Mouse (Mus musculus): ENCODE results near the gene Cdk5rap1. TPM values are rescaled to one million over a fixed set of nuclear protein-coding genes. Genes with fewer than 3 reads are reported as not detected.
"Not testable (repeated sequence)": the region's sequence is repeated elsewhere in the genome, so short reads cannot be mapped to it uniquely, and the experiment has no call there.

Gene Cdk5rap1
- polyA plus RNA-seq, 1 experiment from 2014 or later: 16.2 TPM

GRCm38 (mm10) chr2:154390180-154390964 lies 17.6 kb upstream of the Cdk5rap1 start:
- Histone ChIP-seq H3K4me1 (replicated peaks; ENCODE audit: control insufficient read depth, insufficient read depth, low read length) (no peaks in the 10 kb centered on the region), H3K27ac (ENCODE audit: low read length) (no peak overlapping the region), H3K36me3 (ENCODE audit: control insufficient read depth, insufficient read depth) (no peaks in the 10 kb centered on the region), H3K9ac (replicated peaks; ENCODE audit: low read depth, low read length) (no peak overlapping the region), H3K9me3 (ENCODE audit: control insufficient read depth, low read length) (no peaks in the 10 kb centered on the region), H3K4me2 (ENCODE audit: low read length) (no peak overlapping the region), H3K27me3 (replicated peaks; ENCODE audit: control insufficient read depth, insufficient read depth, low read length) (no peaks in the 10 kb centered on the region), H3K4me3 (replicated peaks; ENCODE audit: low read length) (no peak overlapping the region)
- 85% methylated on average over 11 of the region's 11 CpGs for WGBS
- ATAC-seq: no peak

- H3K4me1 ChIP-seq (replicated peaks; ENCODE audit: control insufficient read depth, insufficient read depth, low read length): no peaks in the 10 kb centered on the region
- ATAC-seq: no peak
- H3K36me3 ChIP-seq (ENCODE audit: control insufficient read depth, insufficient read depth): no peaks in the 10 kb centered on the region
- 75% methylated on average over 7 of the region's 7 CpGs for WGBS
- no peak overlapping the region for H3K4me2 ChIP-seq (ENCODE audit: low read length)
- H3K9me3 ChIP-seq (ENCODE audit: control insufficient read depth, low read length): no peaks in the 10 kb centered on the region
- no peaks in the 10 kb centered on the region for H3K27me3 ChIP-seq (replicated peaks; ENCODE audit: control insufficient read depth, insufficient read depth, low read length)
- no peak overlapping the region for H3K27ac ChIP-seq (ENCODE audit: low read length)
- H3K4me3 ChIP-seq (replicated peaks; ENCODE audit: low read length): no peak overlapping the region
- H3K9ac ChIP-seq (replicated peaks; ENCODE audit: low read depth, low read length): no peak overlapping the region
These were observed 6.3 kb upstream of the Cdk5rap1 start for GRCm38 (mm10) chr2:154379103-154379502.

- WGBS: 83% methylated on average over 6 of the region's 6 CpGs
- Histone ChIP-seq H3K36me3 (ENCODE audit: control insufficient read depth, insufficient read depth) (no peaks in the 10 kb centered on the region), H3K4me2 (ENCODE audit: low read length) (no peak overlapping the region)
These were observed 2.2 kb upstream of the Cdk5rap1 start for GRCm38 (mm10) chr2:154374807-154375601.

GRCm38 (mm10) chr2:154373961-154374632 lies 1.3 kb upstream of the Cdk5rap1 start:
- WGBS: 59% methylated on average over 6 of the region's 6 CpGs
- no peak overlapping the region for H3K4me3 ChIP-seq (replicated peaks; ENCODE audit: low read length)

More at GRCm38 (mm10) chr2:154374807-154375601, 2.2 kb upstream of the Cdk5rap1 start:
- no peak for ATAC-seq
- Histone ChIP-seq H3K4me3 (replicated peaks; ENCODE audit: low read length) (no peak overlapping the region), H3K27me3 (replicated peaks; ENCODE audit: control insufficient read depth, insufficient read depth, low read length) (no peaks in the 10 kb centered on the region), H3K27ac (ENCODE audit: low read length) (no peak overlapping the region), H3K9ac (replicated peaks; ENCODE audit: low read depth, low read length) (no peak overlapping the region), H3K4me1 (replicated peaks; ENCODE audit: control insufficient read depth, insufficient read depth, low read length) (peaks cover 7% of the 10 kb centered on the region; the same call in 1 of the 2 replicates), H3K9me3 (ENCODE audit: control insufficient read depth, low read length) (no peaks in the 10 kb centered on the region)

GRCm38 (mm10) chr2:154372151-154372829 lies 520 bp downstream of the Cdk5rap1 start:
- ATAC-seq: peak; percentile 93
- H3K9me3 ChIP-seq (ENCODE audit: control insufficient read depth, low read length): no peaks in the 10 kb centered on the region

More at GRCm38 (mm10) chr2:154373961-154374632, 1.3 kb upstream of the Cdk5rap1 start:
- no peak for ATAC-seq
- Histone ChIP-seq H3K9ac (replicated peaks; ENCODE audit: low read depth, low read length) (no peak overlapping the region), H3K36me3 (ENCODE audit: control insufficient read depth, insufficient read depth) (no peaks in the 10 kb centered on the region), H3K9me3 (ENCODE audit: control insufficient read depth, low read length) (no peaks in the 10 kb centered on the region), H3K4me2 (ENCODE audit: low read length) (no peak overlapping the region), H3K27me3 (replicated peaks; ENCODE audit: control insufficient read depth, insufficient read depth, low read length) (no peaks in the 10 kb centered on the region), H3K4me1 (replicated peaks; ENCODE audit: control insufficient read depth, insufficient read depth, low read length) (peaks cover 7% of the 10 kb centered on the region; the same call in 1 of the 2 replicates), H3K27ac (ENCODE audit: low read length) (no peak overlapping the region)

GRCm38 (mm10) chr2:154367510-154367909 lies 5.3 kb downstream of the Cdk5rap1 start:
- H3K27ac ChIP-seq (ENCODE audit: low read length): no peak overlapping the region
- H3K4me1 ChIP-seq (replicated peaks; ENCODE audit: control insufficient read depth, insufficient read depth, low read length): peaks cover 3% of the 10 kb centered on the region; the same call in 1 of the 2 replicates
- no peak overlapping the region for H3K4me2 ChIP-seq (ENCODE audit: low read length)
- WGBS: 92% methylated on average over 1 of the region's 1 CpGs
- H3K9me3 ChIP-seq (ENCODE audit: control insufficient read depth, low read length): no peaks in the 10 kb centered on the region
- no peaks in the 10 kb centered on the region for H3K27me3 ChIP-seq (replicated peaks; ENCODE audit: control insufficient read depth, insufficient read depth, low read length)
- no peak overlapping the region for H3K9ac ChIP-seq (replicated peaks; ENCODE audit: low read depth, low read length)
- no peak for ATAC-seq
- no peak overlapping the region for H3K4me3 ChIP-seq (replicated peaks; ENCODE audit: low read length)
- H3K36me3 ChIP-seq (ENCODE audit: control insufficient read depth, insufficient read depth): peaks cover 9% of the 10 kb centered on the region

More at GRCm38 (mm10) chr2:154372151-154372829, 520 bp downstream of the Cdk5rap1 start:
- Histone ChIP-seq H3K4me1 (replicated peaks; ENCODE audit: control insufficient read depth, insufficient read depth, low read length) (peaks cover 7% of the 10 kb centered on the region; the same call in 1 of the 2 replicates), H3K4me3 (replicated peaks; ENCODE audit: low read length) (peak overlapping the region; percentile 90), H3K9ac (replicated peaks; ENCODE audit: low read depth, low read length) (peak overlapping the region; percentile 97), H3K27me3 (replicated peaks; ENCODE audit: control insufficient read depth, insufficient read depth, low read length) (no peaks in the 10 kb centered on the region), H3K4me2 (ENCODE audit: low read length) (peak overlapping the region; percentile 80), H3K27ac (ENCODE audit: low read length) (peak overlapping the region; percentile 65), H3K36me3 (ENCODE audit: control insufficient read depth, insufficient read depth) (peaks cover 3% of the 10 kb centered on the region; the same call in 1 of the 2 replicates)
- under 1% methylated on average over 42 of the region's 42 CpGs for WGBS

- peak; percentile 43 for ATAC-seq
- H3K27me3 ChIP-seq (replicated peaks; ENCODE audit: control insufficient read depth, insufficient read depth, low read length); H3K9me3 ChIP-seq (ENCODE audit: control insufficient read depth, low read length); H3K4me1 ChIP-seq (replicated peaks; ENCODE audit: control insufficient read depth, insufficient read depth, low read length); H3K36me3 ChIP-seq (ENCODE audit: control insufficient read depth, insufficient read depth): not testable (repeated sequence)
- H3K4me2 ChIP-seq (ENCODE audit: low read length): peak overlapping the region; percentile 43
- H3K9ac ChIP-seq (replicated peaks; ENCODE audit: low read depth, low read length): 0 out of 2 replicates have a peak overlapping the region, but pooled peaks have one; percentile 35
- peak overlapping the region; percentile 37 for H3K4me3 ChIP-seq (replicated peaks; ENCODE audit: low read length)
- WGBS: 82% methylated on average over 14 of the region's 19 CpGs
- H3K27ac ChIP-seq (ENCODE audit: low read length): peak overlapping the region; percentile 47; the same call in 1 of the 2 replicates
These were observed 18.8 kb downstream of the Cdk5rap1 start for GRCm38 (mm10) chr2:154354000-154354425.

- ATAC-seq: no peak
- H3K27me3 ChIP-seq (replicated peaks; ENCODE audit: control insufficient read depth, insufficient read depth, low read length): no peaks in the 10 kb centered on the region
- H3K9me3 ChIP-seq (ENCODE audit: control insufficient read depth, low read length): no peaks in the 10 kb centered on the region
- no peak overlapping the region for H3K27ac ChIP-seq (ENCODE audit: low read length)
- peaks cover 12% of the 10 kb centered on the region for H3K36me3 ChIP-seq (ENCODE audit: control insufficient read depth, insufficient read depth)
- no peaks in the 10 kb centered on the region for H3K4me1 ChIP-seq (replicated peaks; ENCODE audit: control insufficient read depth, insufficient read depth, low read length)
- 94% methylated on average over 3 of the region's 3 CpGs for WGBS
- H3K4me2 ChIP-seq (ENCODE audit: low read length): no peak overlapping the region
- no peak overlapping the region for H3K9ac ChIP-seq (replicated peaks; ENCODE audit: low read depth, low read length)
- no peak overlapping the region for H3K4me3 ChIP-seq (replicated peaks; ENCODE audit: low read length)
These were observed 24.7 kb downstream of the Cdk5rap1 start for GRCm38 (mm10) chr2:154348152-154348551.
